Mouse (Mus musculus) left cerebral cortex, adult 8-10 months (tissue): Measurements from ENCODE around the gene Pik3cd. TPM values are rescaled to one million over a fixed set of nuclear protein-coding genes. Genes with fewer than 3 reads are reported as not detected.
"Not testable (repeated sequence)": the region's sequence is repeated elsewhere in the genome, so short reads cannot be mapped to it uniquely, and the experiment has no call there.

Experiments
- DNase-seq, 2 experiments: peaks; one replicate each; pipeline ENCODE4 v3.0.0; 2022; ENCODE audit warnings: low spot score in 2 of 2
- total RNA-seq, 4 experiments: library from RNA; stranded (reverse); gene quantifications; 2 replicates each; pipeline ENCODE4 v1.2.4; 2022

The Pik3cd gene
- total RNA-seq, result 10 to 100 TPM; 21.6 to 25.5 (median 23.3) TPM

DNA sequence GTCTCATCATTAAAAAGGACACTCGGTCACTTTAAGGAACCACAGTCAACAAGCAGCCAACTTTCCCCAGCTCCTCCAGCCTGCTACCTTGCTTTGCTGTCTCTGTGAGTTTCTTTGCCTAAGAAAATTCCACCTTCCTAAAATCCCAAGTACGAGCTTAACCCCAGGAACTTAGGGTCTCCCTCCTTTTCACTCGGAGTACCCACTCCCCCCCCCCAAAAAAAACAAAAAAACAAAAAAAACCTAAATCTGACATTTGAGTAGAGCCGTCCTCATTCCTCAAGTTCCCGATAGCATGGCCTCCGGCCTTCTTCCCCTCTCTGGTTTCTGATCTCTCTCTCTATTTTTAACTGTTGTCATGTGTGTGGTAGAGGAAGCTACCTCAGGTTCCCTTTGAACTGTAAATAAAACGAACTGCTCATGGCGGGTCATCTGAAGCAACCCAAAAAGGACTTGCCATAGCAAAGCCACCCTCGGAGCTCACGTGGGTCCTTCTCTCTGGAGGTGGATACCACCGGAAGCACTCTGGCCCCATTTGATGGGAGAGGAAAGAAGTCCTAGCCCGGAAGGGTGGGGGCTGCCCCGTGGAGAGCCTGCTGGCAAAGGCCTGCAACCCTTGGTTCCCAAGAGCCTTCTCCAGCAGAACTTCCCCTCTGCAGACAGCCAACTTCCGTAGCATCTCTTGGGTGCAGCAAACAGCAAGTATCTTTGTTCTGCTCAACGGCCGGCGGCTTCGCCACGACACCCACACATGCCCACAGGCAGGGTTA is at the start of gene Pik3cd:
Gene Pik3cd, minus strand, starts transcription at position 362 of the 770 bp plus-strand sequence.
- DNase-seq, result no peak

DNA sequence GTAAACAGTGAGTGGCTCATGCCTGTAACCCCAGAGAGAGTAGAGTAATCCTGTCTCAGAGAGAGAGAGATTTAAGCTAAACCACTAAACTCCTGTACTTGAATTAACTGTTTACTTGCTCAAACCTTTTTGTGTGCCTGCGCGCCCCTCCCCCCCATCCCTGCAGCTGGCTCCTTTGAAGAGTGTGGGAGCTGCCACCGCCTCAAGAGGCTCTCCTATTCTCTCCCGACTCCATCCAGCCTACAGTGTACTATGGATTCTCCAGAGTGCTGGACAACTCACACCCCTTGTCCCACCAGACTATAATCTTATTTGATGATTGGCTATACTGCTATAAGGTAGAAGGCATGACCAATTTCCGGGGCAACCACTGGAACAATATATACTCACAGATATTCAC is 48.3 kb upstream of the Pik3cd start:
- no peak for DNase-seq

DNA sequence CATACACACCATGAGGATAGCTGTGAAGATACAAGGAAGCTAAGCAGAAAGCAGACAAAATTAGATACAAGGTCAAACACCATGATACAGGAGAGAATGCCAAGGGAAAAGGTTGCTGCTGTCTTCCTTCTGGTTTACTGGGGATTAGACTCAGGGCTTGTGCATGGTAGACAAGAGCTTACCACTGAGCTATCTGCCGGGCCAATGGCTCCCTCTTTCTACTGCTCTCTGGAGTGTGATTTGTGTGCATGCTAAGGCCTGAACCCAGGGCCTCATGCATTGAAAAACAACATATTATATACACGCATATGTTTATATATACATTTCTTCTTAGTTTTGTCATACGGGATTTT is 47.3 kb upstream of the Pik3cd start:
- not testable (repeated sequence) for DNase-seq

DNA sequence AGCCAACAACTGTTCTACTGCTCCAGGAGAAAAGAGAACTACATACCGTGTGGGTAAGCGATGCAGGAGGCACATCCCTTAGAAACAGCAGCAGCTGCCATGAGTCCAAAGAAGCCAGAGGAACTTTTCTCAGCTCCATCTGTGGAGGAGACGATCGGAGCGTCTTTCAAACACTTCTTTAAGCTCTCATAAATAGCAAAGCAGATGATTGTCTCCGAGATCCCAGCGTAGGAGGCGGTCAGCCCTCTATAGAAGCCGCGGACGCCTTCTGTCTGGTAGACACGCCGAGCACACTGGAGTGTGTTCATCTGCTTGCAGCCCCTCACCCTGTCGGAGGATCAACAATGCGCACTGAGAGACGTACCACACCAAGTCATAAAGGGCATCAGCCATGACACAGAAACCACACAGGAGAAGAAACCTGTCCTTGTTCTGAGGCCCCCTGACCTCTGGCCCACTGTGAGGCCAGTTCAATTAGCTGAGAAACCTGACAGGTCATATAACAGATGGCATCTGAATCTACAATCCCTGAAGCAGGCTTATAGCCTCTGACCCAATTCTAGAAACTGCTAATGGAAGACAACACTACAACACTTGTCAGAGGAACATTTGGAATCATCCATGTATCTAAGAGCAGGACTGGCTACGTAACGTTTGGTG is 46.8 kb upstream of the Pik3cd start:
- DNase-seq, result no peak

DNA sequence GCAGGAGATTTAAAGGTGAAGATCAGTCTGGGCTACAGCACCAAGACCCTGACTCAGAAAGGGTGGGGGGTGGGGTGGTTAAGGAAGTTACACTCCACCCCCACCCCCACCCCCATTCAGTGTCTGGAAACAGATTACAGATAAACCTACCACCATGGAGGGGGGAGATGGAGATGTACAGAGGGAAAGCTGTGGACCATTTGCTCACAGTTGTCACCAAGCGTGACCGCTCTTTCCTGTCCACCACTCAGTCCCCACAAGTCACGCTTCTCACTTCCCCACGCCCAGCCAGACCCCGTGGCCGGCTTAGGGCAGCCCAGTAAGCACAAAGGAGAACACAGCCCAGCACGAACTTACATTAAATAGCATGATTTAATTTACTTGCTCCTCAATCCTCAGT is 41.7 kb upstream of the Pik3cd start:
- DNase-seq, result no peak

DNA sequence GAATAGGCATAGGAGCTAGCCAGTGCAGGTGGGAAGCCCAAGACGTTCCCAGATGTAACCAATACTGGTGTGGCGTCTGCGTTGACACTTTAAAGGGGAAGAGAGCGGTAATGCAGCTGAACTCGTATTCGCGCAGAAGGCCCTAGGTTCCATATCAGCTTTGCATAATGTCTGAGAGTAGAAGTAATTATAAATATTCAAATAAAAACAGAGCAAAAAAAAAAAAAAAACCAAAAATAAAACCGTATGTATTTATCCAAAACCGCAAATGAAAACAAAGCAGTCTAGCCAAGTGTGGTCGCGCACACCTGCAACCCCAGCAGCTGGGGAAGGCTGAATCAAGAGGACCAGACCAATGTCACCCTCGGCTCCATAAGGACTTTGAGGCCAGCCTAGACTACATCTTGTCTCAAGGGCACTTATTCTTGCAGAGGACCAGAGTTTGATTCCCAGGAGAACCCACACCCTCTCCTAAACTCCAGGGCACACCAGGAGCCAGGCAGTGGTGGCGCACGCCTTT is 39.7 kb upstream of the Pik3cd start:
- DNase-seq, result no peak

DNA sequence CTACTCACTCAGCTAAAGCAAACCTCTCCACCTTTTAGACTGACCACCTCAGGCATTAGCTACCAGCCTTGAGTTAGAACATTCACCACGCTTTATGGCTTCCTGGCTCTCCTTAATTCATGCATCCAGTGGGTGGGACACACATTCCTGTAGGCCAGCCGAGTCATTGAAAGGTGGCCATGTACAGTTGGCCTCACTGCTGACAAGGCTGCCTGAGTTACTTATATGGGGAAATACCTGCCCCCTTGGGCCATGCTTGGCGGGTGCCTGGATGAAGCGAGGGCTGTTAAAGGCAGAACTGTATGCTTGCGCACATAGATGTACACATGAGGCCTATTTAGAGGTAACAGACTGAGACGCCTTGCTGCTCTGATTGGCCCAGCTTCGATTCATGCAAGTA is 37.9 kb upstream of the Pik3cd start:
- DNase-seq, result peak in 1 of 2 experiments; percentile 4

DNA sequence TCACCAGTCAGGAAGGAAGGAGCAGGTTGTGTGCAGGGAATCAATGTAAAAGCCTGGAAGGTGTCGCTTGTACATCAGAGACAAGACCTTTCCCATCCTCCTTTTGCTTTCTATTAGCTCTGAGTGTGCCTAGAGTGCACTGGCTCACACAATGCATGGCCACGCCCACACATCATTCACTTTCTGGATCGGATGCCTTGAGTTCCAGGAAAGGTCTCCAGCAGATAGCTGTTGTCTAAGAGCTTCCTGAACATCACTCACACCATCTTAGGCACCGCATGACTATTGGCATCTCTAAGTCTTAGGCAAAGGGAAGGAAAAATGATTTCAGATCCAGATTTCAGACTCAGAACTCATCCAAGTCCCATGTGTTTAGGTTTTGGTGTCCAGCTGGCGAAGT is 37.1 kb upstream of the Pik3cd start:
- no peak for DNase-seq

DNA sequence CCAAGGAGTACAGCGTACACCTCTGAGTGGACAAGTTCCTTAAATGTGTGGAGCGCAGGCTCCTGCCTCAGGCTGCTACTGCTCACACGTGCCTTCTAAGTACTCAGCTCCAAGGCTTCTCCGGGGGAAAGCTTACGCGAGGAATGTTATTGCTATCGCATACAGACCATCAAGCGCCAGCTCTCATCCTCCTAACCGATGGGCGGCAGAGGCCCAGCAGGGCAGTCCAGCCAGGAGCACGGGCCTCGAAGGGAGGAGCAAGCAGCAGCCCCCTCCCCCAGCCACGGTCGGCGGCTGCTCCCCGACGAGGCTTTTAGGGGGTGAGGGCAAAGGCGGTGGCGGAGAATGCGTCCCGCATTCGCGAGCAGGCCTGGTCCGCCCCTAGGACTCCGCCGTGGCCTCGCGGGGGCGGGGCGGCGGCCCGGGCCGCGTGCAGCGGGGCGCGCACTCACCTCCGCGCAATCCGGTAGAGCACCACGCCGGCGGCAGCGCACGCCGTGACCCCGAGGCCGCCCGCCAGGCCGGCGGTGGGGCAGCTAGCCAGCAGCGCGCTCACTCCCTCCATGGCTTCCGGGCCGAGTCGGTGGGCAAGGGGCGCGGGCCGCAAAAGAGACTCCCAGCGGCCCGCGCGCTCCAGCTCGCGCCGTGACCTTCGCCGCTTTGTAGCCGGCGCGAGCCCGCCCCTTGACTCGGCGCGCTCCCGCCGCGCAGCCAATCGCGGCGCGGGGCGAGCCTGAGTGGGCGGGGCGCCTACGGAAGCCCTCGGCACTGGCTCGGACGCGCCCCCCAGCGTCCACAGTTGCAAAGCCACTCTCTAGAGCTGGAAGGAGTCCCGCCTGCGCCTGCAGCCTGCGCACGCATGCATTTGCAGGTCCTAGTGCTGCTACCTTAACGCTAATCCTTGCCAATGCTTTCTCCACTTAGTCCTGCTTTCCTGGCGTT is 35.3 kb upstream of the Pik3cd start, which contains the start of gene Tmem201:
Gene Tmem201, minus strand, starts transcription at position 662 of the 942 bp plus-strand sequence.
- DNase-seq, result peak; percentile 89 to 95

DNA sequence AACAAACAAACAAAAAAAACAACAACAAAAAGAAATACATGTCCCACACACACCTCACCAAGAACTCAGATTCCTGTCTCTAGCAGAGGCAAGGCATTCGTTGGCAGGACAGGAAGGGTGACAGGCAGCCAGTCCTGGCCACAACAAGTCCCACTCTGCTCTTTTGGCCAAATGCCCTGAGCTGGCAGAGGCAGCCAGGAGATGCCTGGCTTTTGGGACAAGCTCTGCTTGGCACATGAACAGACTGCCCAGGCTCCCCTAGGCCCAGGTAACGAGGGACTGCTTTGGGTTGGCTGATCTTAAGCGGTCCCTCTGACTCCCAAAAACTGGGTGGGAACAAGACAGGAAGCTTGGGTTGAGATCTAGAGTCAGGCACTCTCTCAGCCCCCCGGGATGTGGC is 34.2 kb upstream of the Pik3cd start:
- no peak for DNase-seq

DNA sequence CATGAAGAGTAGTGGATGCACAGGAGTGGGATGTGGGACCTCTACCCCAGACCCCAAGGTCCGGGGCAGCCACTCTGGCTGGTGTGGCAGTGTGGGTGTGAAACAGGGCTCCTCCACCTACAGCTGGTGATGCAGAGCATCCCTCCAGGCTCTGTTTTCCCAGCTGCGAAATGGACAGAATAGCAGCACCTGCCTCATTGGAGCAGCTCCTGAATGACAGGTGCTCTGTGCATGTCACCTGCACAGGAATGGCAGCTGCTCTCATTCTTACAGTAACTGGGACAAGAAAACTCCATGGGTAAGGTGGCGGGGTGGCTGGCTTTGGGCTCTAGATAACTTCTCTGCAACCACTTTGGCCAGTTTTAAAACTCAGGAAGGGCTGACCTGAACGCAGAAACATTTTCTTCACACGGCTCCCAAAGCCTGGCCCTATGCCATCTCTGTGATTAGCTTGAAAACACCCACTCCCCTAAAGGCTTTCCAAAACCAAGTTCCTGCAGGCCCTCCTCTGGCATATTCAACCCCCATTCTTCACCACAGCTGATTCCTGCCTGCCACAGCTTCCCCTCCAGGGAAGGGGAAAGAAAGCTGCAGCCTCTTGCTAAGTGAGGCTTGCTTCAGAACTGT is 33.4 kb upstream of the Pik3cd start:
- DNase-seq, result no peak

DNA sequence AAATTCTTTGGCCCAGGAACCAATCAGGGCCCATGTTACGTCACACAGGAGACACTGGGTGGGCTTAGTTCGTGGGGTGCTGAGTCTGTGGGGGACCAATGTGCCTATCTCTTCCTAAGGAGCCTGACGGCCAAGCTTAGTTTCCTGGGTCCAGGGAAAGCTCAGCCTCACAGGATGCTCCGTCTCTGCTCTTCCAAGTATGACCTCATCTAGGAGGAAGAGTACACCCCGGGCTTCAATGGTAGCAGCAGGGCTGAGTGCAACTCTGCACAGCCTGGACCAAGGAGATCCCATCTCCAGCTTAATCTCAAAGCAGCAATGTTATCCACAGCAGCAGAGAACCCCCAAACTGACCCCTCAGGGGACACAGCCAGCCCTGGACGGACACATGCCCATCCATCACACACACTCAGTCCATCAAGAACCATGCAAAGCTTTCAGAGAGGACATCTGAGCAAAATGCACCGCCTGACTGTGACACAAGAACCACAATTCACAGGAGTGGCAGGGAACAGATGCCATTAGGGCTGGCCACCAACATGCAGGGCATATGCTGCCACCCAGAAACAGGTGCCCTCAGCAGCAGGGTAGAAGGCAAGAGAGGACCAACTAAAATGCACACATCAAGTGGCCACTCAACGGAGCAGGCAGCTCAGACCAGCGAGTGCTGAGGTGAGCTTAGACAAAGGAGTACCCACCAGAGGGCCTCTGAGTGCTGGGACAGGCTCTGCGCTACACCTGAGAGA is 32.5 kb upstream of the Pik3cd start:
- DNase-seq, result no peak

DNA sequence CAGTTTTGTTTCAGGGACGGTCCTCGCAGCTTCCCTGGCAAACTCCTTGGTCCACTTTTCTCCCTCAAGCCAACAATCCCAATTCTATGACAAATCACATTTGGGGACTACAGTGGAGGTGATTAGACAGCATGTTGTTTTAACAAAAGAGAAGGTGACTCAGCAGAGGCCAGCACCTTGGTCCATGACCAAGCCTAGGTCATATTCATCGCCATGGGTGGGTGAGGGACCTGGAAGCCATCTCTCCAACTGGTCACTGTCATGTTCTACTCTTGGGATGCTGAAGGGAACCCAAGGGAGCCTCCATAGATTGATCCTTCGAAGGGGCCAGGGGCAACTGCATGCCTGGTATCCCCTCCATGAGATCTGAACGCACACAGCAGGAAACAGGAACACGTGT is 31.9 kb upstream of the Pik3cd start:
- DNase-seq, result no peak

DNA sequence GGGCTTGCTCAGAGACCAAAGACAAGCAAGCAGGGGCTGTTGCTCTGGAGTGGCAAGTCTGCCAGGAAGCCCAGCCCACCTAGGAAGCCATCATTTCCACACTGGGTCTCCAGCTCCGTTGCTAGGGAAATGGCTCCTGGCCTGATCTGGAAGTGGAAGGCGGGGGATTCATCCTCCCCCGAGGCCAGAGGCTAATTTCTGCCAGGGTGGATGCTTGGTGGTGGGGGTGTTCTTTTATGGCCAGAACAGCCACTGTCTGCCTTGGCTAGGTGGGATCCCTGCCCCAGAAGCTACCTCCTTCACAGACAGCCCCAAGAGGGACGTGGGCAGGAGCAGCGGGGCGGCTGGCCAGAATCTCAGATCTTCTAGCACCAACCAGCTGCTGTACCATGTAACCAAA is 31.4 kb upstream of the Pik3cd start:
- DNase-seq, result peak in 1 of 2 experiments; percentile 69

DNA sequence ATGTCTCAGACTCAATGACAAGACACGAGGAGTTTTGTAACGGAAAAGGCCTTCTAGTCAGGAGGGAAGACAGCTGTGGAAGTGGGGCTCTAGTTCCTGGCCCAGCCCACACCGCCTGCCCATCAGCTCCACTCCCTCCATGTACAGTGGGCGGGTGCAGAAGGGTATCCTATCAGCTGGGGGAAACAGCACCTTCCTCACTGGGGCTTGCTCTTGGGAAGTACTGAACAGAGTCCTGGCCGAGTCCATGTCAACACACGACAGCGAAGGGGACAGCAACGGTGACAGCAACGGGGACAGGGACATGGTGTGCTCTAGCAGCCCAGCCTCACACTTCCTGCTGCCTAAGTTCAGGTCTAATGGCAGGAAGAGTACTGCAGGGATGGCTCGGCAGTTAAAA is 30.4 kb upstream of the Pik3cd start:
- no peak for DNase-seq

DNA sequence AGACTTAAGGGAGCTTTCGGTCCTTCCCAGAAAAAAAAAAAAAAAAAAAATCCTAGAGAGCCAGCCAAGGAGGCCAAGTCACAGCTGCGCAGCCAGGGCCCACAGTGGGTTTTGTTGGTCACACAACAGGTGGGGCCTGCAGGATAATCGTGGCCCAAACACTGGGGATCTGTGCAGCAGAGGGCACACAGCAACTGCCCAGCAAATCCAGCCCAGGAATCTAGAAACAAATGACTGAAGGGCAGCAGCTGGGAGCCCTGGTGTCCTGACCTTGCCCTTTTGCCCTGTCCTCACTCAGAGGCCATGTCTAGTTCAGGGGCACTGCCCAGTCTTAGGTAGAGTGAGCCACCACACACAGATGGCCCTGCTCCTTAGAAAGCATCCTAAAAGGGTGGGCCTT is 29.9 kb upstream of the Pik3cd start:
- no peak for DNase-seq

DNA sequence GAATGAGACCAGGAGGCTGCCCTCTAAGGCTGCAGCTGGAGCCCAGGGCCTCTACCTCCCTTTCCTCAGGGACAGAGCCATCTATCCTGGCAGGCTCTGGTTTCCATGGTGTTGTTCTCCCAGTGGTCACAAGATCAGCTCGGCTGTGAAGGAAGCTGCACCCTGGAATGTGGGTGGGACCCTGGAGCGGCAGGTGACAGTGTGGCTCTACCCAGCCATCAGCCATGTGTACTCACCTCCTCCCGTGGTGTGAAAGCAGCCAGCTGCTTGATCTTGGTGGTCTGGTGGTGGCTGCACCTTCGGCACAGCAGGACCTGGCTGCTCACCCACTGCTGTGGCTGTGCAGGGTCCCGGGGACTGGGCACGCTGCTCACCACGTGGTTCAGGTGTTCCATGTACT is 28.5 kb upstream of the Pik3cd start:
- DNase-seq, result no peak

DNA sequence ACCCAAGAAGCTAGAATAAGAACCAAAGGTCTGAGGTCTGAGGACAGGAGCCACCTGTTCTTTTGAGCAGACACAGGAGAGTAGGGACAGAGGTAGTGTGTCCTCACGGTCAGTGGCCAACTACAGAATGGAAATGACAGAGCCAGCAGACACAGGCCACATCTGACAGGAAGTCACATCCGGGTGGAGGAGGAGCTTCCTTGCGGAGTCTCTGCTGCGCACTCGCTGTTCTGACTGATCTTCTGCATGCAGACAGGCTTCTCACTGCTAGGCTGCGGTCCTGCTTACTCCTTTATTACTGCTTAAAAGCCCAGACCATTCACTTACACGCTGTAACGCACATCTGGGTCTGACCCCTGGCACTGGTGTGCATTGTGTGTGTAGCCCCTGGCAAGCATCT is 26.4 kb upstream of the Pik3cd start:
- no peak for DNase-seq

DNA sequence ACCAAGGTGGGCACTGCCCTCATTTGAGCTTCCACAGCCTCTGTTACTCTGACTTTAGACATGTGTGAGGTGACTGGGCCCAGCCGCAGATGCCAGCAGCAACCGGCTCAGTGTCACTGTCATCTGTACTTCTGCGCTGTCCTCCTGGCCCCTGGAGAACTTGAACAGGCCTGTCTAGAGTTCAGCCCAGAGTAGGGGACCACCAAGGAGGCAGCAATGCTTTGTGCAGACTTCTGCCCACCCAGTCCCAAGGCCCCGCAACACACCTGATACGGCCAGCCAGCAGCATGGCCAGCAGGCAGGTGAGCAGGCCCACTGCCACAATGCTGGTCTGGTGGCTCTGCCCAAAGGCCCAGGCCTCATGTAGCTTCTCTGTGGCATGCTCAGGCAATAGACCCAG is 25.3 kb upstream of the Pik3cd start:
- no peak for DNase-seq

DNA sequence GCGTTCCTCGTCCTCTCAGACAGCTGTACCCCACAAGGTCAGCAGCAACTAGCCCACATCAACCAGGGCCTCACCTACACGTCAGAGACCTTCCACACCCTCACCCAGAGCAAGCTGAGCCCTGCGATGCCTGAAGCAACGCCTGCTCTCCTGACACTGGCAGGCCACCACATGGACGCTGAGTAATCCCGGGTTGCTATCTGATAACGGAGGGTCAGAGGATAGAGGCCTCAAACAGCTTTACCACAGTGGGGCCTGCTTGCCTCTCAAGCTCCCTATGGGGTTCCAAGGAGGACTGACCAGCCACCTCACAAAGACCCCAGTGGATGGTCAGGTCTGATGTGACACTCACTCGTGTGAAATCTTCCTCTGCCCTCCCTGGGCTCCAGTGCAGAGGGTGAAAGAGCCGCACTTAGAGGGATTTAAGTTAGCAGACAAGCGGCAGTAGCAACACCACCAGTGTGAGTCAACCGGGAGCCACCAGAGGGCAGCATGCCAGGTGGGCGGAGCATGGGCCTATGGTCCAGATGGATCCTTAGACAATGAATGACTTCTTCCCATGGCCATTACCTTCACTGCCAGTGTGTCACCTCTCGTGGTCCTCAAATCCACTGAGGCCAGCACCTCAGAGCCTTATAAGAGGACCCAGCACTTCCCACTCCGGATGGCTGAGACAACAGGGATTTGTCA is 23.4 kb upstream of the Pik3cd start:
- DNase-seq, result peak; percentile 65 to 74
